Mouse (Mus musculus): ENCODE data around the gene Sltm. TPM values are rescaled to one million over a fixed set of nuclear protein-coding genes. Genes with fewer than 3 reads are reported as not detected.
A peak's percentile ranks its signal among the peaks of the same experiment; 100 is the strongest.
"Not testable (repeated sequence)": the region's sequence is repeated elsewhere in the genome, so short reads cannot be mapped to it uniquely, and the experiment has no call there.

Sltm gene
- polyA plus RNA-seq, 1 experiment = 6.4 TPM

- DNase-seq (ENCODE audit: low read depth, low spot score) = not testable (repeated sequence)
- WGBS = 74% methylated on average over 3 of the region's 3 CpGs
These were observed 4.0 kb downstream of the Sltm start for GRCm38 (mm10) chr9:70546576-70546975.

- no peak for DNase-seq (ENCODE audit: low read depth, low spot score)
- 78% methylated on average over 4 of the region's 4 CpGs for WGBS
These were observed 5.8 kb downstream of the Sltm start for GRCm38 (mm10) chr9:70548304-70548703.

GRCm38 (mm10) chr9:70551524-70551923 lies 9.0 kb downstream of the Sltm start:
- no peak for DNase-seq (ENCODE audit: low read depth, low spot score)
- WGBS = 64% methylated on average over 1 of the region's 1 CpGs

GRCm38 (mm10) chr9:70552233-70552632 lies 9.7 kb downstream of the Sltm start:
- WGBS = 97% methylated on average over 2 of the region's 2 CpGs
- not testable (repeated sequence) for DNase-seq (ENCODE audit: low read depth, low spot score)

GRCm38 (mm10) chr9:70555431-70555830 lies 12.9 kb downstream of the Sltm start:
- DNase-seq (ENCODE audit: low read depth, low spot score) = no peak

- 91% methylated on average over 5 of the region's 5 CpGs for WGBS
- DNase-seq (ENCODE audit: low read depth, low spot score) = no peak
These were observed 14.2 kb downstream of the Sltm start for GRCm38 (mm10) chr9:70556796-70557195.

GRCm38 (mm10) chr9:70562825-70563224 lies 20.3 kb downstream of the Sltm start:
- WGBS = 96% methylated on average over 3 of the region's 3 CpGs
- no peak for DNase-seq (ENCODE audit: low read depth, low spot score)

GRCm38 (mm10) chr9:70567651-70568050 lies 25.1 kb downstream of the Sltm start:
- WGBS = 61% methylated on average over 5 of the region's 5 CpGs
- DNase-seq (ENCODE audit: low read depth, low spot score) = no peak

GRCm38 (mm10) chr9:70570351-70570750 lies 27.8 kb downstream of the Sltm start:
- DNase-seq (ENCODE audit: low read depth, low spot score) = no peak
- 88% methylated on average over 8 of the region's 8 CpGs for WGBS

GRCm38 (mm10) chr9:70578123-70578522 lies 35.6 kb downstream of the Sltm start:
- 92% methylated on average over 2 of the region's 2 CpGs for WGBS

GRCm38 (mm10) chr9:70580956-70581355 lies 38.4 kb downstream of the Sltm start:
- no peak for DNase-seq (ENCODE audit: low read depth, low spot score)
- WGBS = 78% methylated on average over 5 of the region's 5 CpGs

More at GRCm38 (mm10) chr9:70578123-70578522, 35.6 kb downstream of the Sltm start:
- DNase-seq (ENCODE audit: low read depth, low spot score) = no peak

GRCm38 (mm10) chr9:70584641-70585040 lies 42.1 kb downstream of the Sltm start:
- 85% methylated on average over 14 of the region's 14 CpGs for WGBS
- DNase-seq (ENCODE audit: low read depth, low spot score) = no peak

GRCm38 (mm10) chr9:70585172-70585571 lies 42.6 kb downstream of the Sltm start:
- no peak for DNase-seq (ENCODE audit: low read depth, low spot score)
- 71% methylated on average over 5 of the region's 5 CpGs for WGBS

GRCm38 (mm10) chr9:70587171-70587570 lies 44.6 kb downstream of the Sltm start:
- WGBS = 98% methylated on average over 5 of the region's 5 CpGs
- no peak for DNase-seq (ENCODE audit: low read depth, low spot score)

- DNase-seq (ENCODE audit: low read depth, low spot score) = no peak
- WGBS = 85% methylated on average over 4 of the region's 4 CpGs
These were observed 48.2 kb downstream of the Sltm start for GRCm38 (mm10) chr9:70590775-70591174.

- no peak for DNase-seq (ENCODE audit: low read depth, low spot score)
- WGBS = 55% methylated on average over 9 of the region's 9 CpGs
These were observed 48.9 kb downstream of the Sltm start for GRCm38 (mm10) chr9:70591486-70591885.

GRCm38 (mm10) chr9:70598271-70598670 lies 55.7 kb downstream of the Sltm start:
- no peak for DNase-seq (ENCODE audit: low read depth, low spot score)
- WGBS = 92% methylated on average over 2 of the region's 2 CpGs

GRCm38 (mm10) chr9:70602186-70602845 lies 59.8 kb downstream of the Sltm start:
- WGBS = 92% methylated on average over 1 of the region's 1 CpGs
- peak; percentile 3 for DNase-seq (ENCODE audit: low read depth, low spot score)

- WGBS = 69% methylated on average over 3 of the region's 3 CpGs
These were observed 68.6 kb downstream of the Sltm start for GRCm38 (mm10) chr9:70611026-70611673.

GRCm38 (mm10) chr9:70629711-70630110 lies 87.2 kb downstream of the Sltm start:
- DNase-seq (ENCODE audit: low read depth, low spot score) = no peak
- WGBS = 90% methylated on average over 2 of the region's 2 CpGs

More at GRCm38 (mm10) chr9:70611026-70611673, 68.6 kb downstream of the Sltm start:
- no peak for DNase-seq (ENCODE audit: low read depth, low spot score)

GRCm38 (mm10) chr9:70631665-70632064 lies 89.1 kb downstream of the Sltm start:
- DNase-seq (ENCODE audit: low read depth, low spot score) = no peak
- 47% methylated on average over 5 of the region's 5 CpGs for WGBS

All from large intestine, adult 2 months (tissue).